Mouse (Mus musculus) kidney, postnatal 14 days (tissue): ENCODE measurements at regions not wholly inside any gene's neighbourhood (a gene's known extent, or its start where the extent isn't known, plus 50 kb on each side); places are given as distances from the start of the nearest gene placed in this dataset.
"Not testable (repeated sequence)": the region's sequence is repeated elsewhere in the genome, so short reads cannot be mapped to it uniquely, and the experiment has no call there.

Source experiments
- DNase-seq: peaks from one replicate; pipeline ENCODE4 v3.0.0; 2022; ENCODE audit warnings: mixed read lengths

DNA sequence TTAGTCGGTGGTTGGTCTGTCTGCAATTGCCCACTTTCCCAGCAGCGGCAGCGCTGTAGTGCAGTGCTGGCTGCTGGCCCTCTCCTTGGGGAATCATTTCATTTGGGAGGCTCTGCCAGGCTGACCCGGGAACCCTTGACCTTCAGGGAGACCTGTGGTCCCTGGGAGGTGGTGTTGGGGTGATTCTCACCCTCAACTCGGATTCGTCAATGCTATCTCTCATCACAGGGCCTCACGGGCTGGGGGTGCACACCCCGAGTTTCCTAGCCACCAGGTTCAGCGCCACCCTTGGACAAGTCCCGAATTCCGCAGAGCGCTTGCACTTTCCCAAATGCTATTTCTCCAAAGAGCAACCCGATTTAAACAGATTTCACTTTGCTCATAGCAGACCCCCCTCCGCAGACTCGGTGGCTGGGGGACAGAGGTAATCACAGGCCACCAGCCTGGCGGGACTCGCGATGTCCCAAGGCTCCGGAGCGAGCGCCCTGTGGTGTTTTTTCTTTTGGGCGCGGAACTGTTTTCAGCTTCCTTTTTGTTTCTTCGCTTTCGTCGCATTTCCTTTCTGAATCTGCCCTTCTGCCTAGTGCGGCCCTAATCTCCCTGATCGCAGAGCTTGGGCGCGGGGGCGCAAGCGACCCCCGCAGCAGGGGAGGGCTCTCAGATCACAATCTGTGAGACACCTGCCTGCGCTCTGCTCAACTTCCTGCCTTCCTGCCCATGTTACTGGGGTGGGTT lies 300.7 kb downstream of the Vrk1 start:
- DNase-seq = peak; percentile 9

DNA sequence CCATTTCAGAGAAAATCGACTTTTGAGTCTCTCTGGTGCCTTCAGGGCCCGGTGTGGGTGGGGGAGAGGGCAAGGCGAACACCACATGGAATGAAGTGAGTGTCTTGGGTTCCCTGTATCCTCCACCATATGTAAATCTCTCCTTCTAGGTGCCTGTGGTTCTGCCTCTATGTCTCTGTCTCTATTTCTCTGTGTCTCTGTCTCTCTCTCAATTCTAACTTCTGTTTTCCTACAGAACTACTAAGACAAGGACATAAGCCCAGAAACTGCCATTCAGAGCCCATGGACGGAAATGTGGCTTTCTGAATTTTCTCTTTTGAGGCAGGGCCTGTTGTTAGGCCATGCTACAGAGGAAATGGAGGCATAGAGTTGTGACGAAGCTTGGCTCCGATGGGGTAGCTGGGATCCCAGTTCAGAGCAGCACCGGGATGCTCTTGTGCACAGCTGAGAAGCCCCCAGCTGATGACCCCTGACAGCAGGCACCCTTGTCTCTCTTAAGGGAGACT lies 301.3 kb downstream of the Vrk1 start:
- DNase-seq = no peak

DNA sequence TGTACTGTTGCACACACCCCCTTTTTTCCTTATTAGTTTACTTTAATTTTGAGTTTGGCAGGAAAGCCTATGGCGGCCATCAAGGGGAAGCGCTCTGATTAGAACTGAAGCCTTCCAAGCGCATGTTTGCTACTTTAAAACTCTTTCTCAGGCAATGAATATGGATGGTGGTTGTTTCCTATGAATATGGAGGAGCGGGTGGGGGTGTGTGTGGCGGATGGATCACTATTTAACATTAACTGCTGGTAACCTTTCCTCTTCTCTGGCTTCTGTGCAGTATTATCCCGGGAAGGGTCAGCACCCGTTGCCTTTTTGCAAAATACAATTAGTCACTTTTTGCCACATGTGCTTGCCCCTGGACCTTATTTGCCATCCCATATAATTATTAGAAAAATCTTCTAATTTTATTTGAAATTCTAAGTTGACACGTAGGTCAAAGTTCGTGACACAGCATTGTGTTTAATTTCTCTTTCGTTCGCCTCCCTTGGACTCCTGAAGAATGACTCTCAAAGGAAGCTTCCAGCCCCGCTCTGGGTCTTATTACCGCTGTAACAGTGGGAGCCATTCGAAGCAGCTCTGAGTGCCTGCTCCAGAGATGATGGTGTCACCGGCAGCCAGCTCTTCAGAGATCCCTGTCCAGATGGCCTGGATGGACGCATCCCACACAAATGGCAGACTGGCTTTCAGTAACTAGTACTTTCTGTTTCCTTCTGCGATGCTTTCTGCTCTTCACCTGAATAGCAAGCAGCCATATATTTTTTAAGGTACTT lies 302.0 kb downstream of the Vrk1 start:
- peak; percentile 17 for DNase-seq

DNA sequence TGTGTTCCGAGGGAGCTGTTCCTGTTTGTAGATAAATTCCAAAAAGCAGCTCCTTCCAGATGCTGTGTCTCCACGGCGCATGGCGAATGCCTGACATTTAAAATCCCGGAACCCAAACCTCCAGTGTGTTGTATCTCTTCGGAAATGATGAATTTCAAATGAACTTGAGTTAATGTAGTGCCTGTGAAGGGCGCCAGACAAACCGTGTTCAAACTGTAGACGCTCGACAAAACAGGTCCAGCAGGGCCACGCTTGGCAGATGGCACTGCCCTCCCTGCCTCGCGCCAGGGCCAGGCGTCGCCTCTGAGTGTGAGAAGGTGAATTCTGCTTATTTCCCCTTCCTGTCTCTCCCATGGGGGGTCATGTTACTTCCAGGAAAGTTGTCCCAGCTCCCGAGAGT lies 307.7 kb downstream of the Vrk1 start:
- DNase-seq = no peak

DNA sequence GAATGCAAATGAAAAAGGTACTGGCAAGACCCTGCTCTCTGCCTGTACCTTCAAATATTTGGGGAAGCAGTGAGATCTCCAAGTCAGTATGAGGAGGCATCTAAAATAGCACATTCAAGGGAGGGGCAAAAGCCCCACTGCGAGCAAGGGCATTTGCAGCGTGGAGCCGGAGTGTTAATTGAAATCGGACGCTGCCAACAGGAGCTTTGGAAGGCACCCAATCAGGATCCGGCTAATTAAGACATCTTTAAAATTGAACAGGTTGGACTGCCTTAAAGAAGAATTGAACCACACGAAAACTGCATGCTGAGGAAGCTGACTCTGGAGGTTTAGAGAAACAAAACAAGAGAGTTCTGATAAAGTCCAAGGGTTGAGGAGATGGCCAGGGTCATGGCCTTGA lies 311.5 kb downstream of the Vrk1 start:
- no peak for DNase-seq

DNA sequence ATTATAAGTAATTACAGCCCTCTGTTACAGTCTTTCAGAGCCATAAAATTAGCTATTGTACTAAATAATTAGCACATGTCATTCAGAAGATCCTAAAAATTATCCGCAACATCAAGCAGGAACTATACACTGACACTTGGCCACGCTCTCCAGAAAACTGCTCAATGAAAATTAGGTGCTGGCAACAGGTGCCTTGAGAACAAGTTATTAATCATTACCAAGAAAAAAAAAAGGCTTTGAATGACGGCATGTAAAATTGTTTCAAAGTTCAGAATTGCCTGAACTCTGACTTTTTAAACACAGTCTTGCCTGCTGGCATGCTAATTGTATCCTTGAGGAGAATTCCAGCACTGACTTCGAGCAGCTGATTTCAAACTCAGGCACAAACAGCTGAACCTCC lies 316.6 kb downstream of the Vrk1 start:
- peak; percentile 14 for DNase-seq

DNA sequence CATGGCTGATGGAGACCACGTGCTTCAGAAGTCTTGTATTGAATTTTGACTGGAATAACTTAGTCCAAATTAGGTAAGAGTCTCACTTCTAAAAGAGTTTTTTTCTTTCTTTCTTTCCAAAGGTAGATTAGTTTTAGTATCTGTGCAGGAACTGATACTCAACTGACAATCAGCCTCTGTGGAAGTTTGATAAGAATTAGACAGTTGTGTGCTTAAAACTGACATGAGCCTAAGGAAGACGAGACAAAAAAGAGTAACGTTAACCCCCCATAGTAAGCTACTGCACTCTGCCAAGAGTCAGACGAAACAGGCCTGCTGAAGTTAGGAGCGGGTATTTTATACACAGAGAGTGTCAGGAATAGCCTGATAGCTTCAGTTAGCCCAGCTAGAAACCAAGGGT lies 317.3 kb downstream of the Vrk1 start:
- DNase-seq = no peak

DNA sequence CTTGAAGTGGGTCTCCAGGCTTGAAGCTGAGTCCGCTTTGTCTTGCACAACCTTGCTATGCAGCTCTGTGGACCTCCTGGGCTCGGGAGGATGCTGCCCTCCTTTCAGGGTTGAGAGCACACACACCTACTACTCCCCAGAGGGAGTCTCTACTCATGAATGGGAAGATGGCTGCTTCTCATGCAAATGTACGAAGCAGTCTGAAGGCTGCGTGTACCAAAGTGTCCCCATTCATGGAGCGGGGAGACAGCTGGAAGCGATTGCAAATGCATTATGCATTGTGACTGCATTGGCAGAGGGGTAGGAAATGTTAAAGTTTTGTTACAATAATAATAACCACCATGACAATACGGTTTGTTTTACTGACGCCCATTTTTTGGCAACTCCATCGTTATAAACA lies 347.8 kb downstream of the Vrk1 start:
- no peak for DNase-seq

DNA sequence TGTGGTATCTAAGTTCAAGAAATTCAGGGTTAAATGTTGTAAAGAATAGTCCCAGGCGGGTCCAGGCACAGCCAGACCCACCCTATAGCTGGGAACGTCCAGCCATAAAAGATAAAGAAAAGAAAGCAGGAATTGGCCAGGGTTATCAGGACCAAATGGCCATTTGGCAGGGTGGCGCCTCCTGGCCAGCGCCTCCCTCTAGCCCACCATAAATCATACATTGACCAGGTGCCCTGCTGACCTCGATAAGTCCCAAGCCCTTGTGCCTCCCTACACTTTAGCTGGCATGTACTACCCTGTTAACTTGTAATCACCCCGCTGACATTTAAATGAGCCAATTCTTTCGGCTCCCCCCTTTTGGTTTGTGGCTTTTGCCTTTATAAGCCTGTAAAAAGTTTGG lies 351.6 kb downstream of the Vrk1 start:
- not testable (repeated sequence) for DNase-seq

DNA sequence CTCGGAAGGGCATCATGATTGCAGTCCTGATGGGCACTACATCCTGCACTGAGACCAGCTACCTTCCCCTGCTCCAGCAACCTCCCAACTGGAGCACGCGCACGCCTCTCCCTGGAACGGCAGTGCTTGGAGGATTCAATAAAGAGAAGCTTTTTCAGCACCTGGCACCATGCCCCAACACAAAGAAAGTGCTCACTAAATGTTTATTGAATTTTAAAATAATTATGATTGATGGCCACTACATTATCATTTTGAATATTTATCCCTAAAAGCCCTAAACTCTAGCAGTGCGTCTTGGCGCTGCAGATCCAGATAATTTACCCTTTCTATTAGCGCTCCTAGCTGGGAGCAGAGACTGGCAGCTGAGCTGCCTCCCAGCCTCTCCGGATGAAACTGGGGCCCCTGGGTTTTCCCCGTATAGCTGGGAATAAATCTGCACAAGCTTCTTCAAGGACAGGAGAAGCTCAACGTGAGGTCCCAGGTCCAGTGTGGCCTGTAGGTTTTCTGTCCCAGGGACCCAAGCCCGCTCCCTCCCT lies 364.9 kb downstream of the Vrk1 start:
- no peak for DNase-seq

DNA sequence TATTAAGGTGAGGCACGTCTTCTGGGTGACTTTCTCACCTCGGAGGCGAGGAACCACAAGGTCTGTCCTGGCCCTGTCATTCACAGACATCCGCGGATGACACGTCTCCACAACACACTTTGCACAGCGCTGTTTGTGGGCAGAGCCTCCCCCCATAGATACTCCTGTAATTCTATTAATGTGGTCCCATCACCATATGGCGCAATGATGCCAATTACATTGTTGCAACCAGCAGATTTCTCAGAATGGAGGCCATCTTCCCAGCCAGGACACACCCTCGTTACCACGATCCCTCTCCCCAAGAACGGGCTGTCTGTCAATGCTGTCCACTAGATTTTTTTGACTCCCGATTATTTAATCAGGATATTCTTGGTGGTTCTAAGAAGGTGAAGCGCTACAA lies 365.9 kb downstream of the Vrk1 start:
- no peak for DNase-seq

DNA sequence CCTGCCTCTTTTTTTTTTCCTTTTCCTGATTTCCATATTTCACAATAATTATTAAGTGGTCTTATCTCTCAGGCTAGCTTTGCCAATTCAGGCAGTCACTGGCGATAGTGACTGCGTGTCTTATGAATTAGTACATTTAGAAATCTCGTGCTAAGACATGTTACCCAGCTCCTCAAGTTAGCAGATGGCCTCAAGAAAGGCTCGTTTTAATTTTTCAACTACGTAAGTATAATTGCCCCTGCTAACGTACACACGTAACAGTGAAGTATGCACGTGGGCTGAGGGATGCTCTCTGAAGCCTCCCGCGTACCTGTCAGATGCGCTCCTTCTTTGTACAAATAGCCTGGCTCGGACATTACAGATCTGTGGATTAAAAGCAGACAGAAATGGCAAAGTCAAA lies 366.8 kb downstream of the Vrk1 start:
- no peak for DNase-seq

DNA sequence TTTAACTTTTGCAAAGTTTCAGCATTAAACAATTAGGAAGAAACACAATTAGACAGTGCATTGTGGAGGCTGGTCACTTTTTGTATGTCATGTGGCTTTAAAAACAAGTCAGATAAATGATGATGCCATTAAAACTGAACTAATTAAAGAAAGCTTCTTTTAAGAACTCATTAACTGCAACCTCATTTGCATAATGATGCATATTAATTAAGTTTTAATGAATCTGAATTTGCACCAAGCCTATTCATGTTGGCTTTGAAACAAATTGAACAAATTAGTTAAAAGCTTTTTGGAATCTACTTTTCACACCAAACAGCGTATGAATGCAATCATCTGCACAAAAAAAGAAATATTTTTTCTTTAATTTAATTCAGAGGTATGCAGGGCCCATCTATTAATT lies 367.3 kb downstream of the Vrk1 start:
- no peak for DNase-seq

DNA sequence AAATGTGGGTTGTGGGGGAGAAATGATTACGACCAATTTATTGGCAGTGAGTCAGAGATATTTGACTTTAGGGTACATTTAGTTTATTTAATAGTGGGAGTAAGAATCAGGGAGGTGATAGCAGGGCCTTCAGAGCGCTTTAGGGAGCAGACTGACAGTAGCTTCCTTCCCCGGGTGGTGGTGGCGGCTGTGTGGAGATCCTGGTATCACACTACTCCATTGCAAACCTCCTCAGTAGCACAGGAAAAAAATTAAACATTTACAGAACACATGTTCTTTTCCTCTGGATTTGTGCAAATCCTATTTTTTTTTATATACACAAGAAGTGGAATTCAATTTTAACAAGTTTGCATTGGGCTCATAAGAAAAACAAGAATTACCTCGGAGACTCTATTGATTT lies 367.7 kb downstream of the Vrk1 start:
- no peak for DNase-seq

DNA sequence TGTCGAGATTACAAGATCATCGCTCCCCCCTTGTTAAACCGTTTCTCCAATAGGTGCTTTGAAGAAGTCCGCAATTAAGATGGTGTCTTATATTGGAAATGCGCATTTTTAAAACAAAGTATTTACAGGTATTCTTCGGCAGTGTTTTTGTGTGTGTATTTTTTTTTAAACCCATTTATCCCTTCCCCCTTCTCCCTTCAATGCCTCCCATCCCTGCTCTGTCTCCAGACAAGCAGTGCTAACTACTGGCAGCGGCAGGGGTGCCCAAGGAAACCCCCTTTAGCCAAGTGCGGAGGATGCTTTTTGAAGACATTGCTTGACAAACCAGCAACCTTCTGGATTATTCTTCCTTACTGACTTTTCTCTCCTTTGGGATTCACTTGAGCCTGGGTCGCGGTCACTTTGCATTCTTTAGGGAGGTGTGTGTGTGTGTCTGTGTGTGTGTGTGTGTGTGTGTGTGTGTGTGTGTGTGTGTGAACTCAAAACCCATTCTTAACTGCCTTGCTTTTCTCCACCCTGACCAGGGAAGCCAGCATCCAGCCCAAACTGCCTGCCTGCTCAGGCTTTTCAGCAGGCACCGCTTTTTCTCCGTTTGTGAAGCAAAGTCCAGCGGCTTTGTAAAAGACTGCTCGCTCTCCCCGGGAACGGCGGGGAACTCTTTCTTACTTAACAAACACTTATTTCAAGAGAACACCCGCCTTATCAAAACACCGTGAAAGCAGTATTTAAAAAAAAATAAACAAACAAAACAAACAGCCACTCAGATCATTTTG lies 368.5 kb downstream of the Vrk1 start:
- peak; percentile 9 for DNase-seq

DNA sequence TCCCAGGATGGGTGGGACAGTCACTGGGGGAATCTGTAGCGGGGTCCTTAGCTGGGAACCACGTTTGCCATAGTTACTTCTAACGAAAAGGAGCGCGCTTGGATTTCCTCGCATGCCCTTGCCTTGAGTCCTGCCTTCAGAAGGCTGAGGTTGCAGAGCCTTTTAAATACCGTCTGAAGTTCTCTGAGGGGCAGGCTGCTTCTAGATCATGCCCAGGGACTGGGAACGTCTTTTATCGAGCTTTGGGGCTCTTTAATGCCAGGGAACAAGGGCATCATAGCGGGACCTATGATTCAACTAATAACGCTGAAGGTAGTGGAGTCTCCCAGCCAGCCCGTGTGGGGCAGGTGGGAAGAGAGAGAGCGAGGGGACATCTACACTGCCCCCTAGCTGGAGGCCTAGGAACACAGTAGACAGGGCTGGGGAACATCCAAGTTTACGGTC lies 369.1 kb downstream of the Vrk1 start:
- DNase-seq = peak; percentile 24

DNA sequence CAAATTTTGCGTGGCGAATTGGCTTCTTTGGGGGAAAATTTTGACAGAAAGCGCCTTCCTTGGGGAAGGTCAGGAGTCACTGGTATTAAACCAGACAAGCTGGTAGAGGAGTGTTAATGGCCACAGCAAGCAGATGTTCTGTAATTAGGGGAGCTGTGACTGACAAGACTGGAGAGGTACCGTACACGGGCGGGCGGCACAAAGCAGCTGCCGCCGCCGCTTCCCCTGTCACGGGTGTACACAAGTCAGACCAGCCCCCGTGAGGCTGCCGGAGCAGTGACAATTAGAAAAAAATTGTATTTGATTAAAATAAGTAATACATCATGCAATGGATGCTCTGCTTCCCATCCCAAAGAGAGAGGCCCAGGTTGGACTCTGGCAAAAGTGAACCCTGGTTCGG lies 369.8 kb downstream of the Vrk1 start:
- no peak for DNase-seq

DNA sequence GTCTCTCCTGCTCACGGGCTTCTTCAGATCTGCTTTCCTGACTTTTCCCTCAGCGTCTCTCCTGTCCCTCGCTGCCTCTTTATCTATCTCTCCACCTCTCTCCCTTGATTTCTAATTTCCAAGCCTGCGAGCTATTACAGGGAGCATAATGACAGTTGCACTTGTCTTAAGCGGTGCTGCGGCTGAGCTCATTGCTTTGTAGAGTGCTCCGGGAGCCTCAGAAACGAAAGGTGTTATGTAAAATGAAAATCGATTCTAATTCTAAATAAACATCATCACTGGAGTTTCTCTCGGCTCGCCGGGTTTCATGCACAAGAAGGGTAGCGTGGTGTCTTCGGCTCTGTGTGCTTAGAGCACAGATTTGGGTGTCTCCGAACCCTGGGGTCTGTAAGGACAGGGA lies 371.8 kb downstream of the Vrk1 start:
- no peak for DNase-seq

DNA sequence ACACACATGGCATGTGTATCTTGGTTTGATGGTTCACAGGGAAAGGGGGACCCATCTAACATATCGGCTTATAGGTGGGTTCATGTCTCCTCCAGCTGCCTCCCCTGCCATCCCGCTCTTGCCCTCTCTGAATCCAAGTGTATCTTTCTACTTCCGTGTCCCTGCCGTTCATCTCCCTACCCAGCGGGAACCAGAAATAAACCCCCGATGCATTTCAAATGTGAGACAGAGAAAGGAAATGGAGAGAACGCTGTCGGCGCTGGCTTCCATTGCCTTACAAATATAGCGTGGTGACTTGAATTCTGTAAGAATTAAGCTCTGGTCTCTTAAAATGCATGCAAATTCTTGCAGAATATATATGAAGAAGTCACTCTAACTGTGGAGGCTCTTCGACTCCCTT lies 379.2 kb downstream of the Vrk1 start:
- no peak for DNase-seq

DNA sequence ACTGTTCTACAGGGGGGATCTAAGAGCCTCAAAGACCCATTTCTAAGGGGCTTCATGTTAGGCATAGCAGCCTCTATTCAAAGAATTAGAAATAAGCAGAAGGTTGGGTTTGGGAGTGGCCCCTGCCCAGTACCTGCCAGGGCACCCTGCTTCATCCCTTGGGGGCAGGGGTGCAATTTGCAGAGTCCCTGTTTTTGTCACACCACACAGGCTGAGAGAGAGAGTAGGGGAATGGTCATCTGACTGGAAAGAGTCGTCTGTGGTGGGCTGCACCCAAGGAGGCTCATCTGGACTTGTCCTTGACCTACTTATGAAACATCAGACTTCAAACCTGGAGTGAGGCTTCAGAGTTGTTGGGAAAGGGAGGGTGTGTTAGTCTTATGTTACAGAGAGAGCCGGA lies 382.3 kb downstream of the Vrk1 start:
- DNase-seq = no peak

DNA sequence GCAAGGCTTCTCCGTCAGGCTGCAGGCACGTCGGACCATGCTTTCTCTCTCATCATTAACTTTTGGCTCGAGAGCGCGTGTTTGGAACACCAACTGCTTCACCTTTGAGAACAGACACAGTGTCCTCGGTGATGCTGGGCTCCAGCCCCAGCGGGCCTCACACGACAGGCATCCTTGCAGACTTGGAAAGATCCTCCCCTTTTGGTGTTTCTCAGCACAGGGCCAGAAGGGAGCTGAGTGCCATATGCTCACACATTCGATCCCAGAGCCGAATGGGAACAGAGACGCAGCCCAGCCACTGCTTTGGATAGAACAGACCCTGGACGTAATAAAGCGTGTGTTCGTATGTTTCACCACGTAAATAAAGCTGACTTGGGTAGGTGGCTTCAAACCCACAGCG lies 389.1 kb downstream of the Vrk1 start:
- no peak for DNase-seq

DNA sequence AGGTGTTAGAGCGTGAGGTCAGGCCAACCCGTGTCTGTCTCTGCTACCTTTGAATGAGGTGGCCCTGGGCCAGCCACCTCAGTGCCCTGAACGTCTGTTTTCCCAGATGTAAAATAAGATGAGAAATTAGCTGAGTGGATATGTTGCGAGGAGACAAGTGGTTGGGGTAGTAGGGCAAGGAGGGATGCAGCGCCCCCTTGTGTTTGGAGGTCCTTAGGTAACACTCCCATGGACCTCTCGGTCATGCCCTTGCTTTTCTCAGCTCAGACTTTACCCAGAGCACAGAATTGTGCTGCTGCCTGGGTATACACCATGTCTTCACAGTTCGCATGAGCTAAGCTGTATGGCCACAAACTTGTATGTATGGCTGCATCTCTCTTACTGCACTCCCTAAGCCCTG lies 401.0 kb downstream of the Vrk1 start:
- DNase-seq = no peak

DNA sequence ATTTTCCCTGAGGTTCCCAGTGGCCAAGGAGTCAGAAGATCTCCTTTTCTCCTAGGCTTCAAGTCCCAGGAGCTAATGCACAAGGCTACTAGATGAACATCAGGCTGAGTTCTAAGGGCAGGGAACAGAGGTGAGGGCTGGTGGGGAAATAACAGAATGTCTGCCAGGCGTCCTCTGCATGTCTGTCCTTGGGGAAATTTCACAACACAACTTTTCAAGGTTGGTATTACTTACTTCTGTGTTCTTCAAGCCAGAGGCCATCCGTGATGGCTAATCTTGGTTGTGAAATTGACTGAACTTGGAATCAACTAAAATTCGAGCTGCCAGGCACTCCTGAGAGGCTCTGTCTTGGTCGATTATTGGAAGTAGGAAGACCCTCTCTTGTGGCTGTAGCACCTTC lies 416.6 kb downstream of the Vrk1 start:
- DNase-seq = no peak
